Mouse (Mus musculus) hematopoietic stem cell, adult 5-6 weeks (primary cell): ENCODE data around the gene Tbc1d15. TPM values are rescaled to one million over a fixed set of nuclear protein-coding genes. Genes with fewer than 3 reads are reported as not detected.
"Not testable (repeated sequence)": the region's sequence is repeated elsewhere in the genome, so short reads cannot be mapped to it uniquely, and the experiment has no call there.

ENCODE experiments used
- ATAC-seq, 2 experiments: fragments of 125-278 bp in 1 of 2; replicated peaks in 1 of 2; 2 replicates each; pipeline ENCODE4 v1.8.0; 2016 to 2017; ENCODE audit warnings: inconsistent platforms in 2 of 2, mild to moderate bottlenecking in 2 of 2, moderate number of reproducible peaks in 2 of 2, low read depth in 1 of 2, moderate TSS enrichment in 1 of 2; ENCODE audit not compliant: low FRiP score in 2 of 2, poor library complexity in 2 of 2, severe bottlenecking in 2 of 2, insufficient read depth in 1 of 2, low TSS enrichment in 1 of 2
- total RNA-seq: library from RNA; stranded (forward); fragments of 172-1452, 232-1000 nt; gene quantifications from 2 replicates; pipeline ENCODE4 v1.2.3, GENCODE M21; 2017

The Tbc1d15 gene
- total RNA-seq, 1 experiment from 2014 or later = 43.7 TPM

- ATAC-seq = peak; percentile 98 to 100
These were observed 66.6 kb downstream of the Tbc1d15 start, which contains the start of gene Tph2 for GRCm38 (mm10) chr10:115184697-115185096. TSS of gene Tph2 (minus strand) at chr10:115185022.

DNA sequence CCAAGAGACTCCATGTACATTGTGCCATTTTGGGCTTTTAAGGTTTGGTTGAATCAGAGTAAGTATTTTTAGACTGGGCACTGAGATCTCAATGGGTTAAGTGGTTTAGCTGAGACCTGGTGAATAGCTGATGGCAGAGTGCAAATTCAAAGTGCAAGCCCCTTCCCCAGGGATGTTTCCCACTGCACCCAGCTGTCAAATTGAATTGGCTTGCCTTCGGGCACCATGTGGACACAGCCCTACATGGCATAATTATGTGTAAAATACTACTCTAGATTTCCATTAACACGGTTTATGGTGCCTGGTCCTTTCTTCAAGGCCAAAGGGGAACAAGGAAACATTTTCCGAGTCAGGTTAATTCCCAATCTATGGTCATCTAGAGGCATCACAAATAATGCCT is 70.2 kb downstream of the Tbc1d15 start:
- ATAC-seq = no peak

- ATAC-seq = not testable (repeated sequence)
These were observed 73.2 kb downstream of the Tbc1d15 start for GRCm38 (mm10) chr10:115178019-115178418.

DNA sequence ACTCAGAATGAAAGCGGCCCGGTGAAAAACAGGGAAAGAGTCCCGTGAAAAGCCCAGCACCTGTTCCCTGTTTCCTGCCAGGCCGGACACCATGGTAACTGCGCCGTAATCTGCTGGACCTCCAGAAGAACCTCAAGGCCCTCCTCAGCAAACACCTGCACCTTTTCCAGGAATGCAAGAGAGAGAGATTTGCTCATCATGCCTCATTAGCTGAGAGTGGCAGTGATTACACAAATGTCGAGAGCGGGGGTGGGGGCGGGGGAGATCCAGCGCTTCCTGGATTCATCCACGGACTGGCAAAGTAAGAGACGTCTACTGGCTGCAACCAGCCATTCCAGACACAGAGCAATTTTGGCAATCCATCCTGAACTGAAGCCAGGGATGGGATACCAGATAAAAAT is 75.7 kb downstream of the Tbc1d15 start:
- ATAC-seq = no peak

DNA sequence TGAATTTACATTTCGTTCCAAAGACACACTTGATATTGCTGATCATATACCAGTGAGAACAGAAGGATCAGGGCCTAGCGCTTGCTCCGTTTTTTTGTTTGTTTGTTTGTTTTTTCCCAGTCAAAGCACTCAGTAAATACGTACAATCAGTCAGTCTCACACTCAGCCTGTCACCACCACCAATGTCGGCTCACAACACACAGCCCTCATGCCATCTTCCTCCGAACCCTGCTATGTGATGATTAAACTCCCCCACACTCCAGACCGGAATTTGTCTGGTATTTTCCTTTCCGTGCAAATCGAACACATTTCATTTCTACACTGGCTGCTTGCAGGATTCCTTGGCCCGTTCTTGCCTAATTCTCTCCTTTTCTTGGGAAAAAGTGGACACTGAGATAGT is 77.9 kb downstream of the Tbc1d15 start:
- ATAC-seq = no peak

GRCm38 (mm10) chr10:115171351-115171818 is 79.9 kb downstream of the Tbc1d15 start:
- peak; percentile 78 to 92; a peak in 3 of 4 replicates for ATAC-seq

DNA sequence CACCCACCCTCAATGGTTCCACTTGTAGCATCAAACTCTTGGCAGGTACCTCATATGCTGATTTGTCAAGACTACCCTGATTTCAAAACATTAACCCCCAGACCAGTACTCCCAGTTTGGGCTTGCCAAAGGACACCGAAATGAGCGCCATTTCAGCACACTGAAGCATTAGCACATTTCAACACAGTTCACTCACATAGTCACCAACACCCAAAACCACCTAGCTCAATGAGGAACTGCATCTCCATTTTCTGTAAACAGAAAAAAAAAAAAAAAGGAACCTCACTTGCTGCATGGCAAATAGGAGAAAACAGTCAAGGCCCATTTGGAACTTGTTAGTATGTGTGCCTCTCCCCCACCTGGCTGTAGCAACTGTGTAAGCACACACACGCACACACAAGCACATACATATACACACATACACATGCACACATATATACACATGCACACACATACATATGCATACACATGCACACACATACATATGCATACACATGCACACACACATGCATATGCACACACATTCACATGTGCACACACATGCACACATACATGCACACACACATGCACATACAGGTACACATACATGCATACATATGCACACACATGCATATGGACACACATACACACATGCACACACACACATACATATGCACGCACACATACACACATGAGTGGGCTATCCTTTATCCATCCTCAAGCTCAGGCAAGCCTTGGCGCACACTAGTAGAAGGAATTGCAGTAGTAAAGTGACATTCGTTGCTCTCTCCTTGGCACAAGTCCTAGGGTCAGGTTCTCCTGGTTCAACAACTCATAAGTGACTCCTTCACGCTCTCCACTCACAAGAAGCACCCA is 80.5 kb downstream of the Tbc1d15 start:
- ATAC-seq = peak; percentile 23 to 51; a peak in 2 of 4 replicates

GRCm38 (mm10) chr10:115169410-115169809 is 81.9 kb downstream of the Tbc1d15 start:
- ATAC-seq = no peak

- no peak for ATAC-seq
These were observed 91.0 kb downstream of the Tbc1d15 start for GRCm38 (mm10) chr10:115160289-115160688.

Other genes starting within 250 kb of the Tbc1d15 start
- gene Tph2, start 66.4 kb downstream of the Tbc1d15 start, total RNA-seq = not detected in 2 replicates
- 40.4 and 56.3 TPM in 2 replicates for gene Rab21, start 64.1 kb upstream of the Tbc1d15 start, total RNA-seq
- gene Tmem19, start 111.0 kb upstream of the Tbc1d15 start, total RNA-seq = 13.1 and 19.0 TPM in 2 replicates
- 12.3 and 12.6 TPM in 2 replicates for gene Thap2, start 133.0 kb upstream of the Tbc1d15 start, total RNA-seq
- 31.4 and 54.0 TPM in 2 replicates for gene Zfc3h1, start 133.5 kb upstream of the Tbc1d15 start, total RNA-seq